Mouse (Mus musculus) midbrain, embryonic 16.5 days (tissue): ENCODE results near the gene Krt33a. TPM values are rescaled to one million over a fixed set of nuclear protein-coding genes. Genes with fewer than 3 reads are reported as not detected.

ENCODE experiments used
- ATAC-seq: fragments of 200-750 bp; cut with Nextera tagmentation; 2 replicates; pipeline ENCODE4 v1.8.0; 2017; ENCODE audit warnings: moderate TSS enrichment
- H3K27ac ChIP-seq: fragments of 300-500 bp; sonication (generic); 2 replicates; pipeline ENCODE4 v1.5.1; 2014; ENCODE audit warnings: mild to moderate bottlenecking, low read length, mixed read lengths
- H3K27me3 ChIP-seq: fragments of 300-500 bp; sonication (generic); 2 replicates; pipeline ENCODE4 v1.6.1; 2014; ENCODE audit warnings: low read depth, low read length, mixed read lengths; ENCODE audit not compliant: control insufficient read depth, insufficient read depth
- H3K36me3 ChIP-seq: fragments of 300-500 bp; sonication (generic); 2 replicates; pipeline ENCODE4 v1.6.1; 2014; ENCODE audit warnings: mild to moderate bottlenecking, low read length, moderate library complexity, mixed read lengths; ENCODE audit not compliant: control insufficient read depth, insufficient read depth
- H3K4me1 ChIP-seq: fragments of 300-500 bp; sonication (generic); 2 replicates; pipeline ENCODE4 v1.6.1; 2014; ENCODE audit warnings: mild to moderate bottlenecking, low read length, mixed read lengths; ENCODE audit not compliant: control insufficient read depth, insufficient read depth
- H3K4me2 ChIP-seq: fragments of 300-500 bp; sonication (generic); 2 replicates; pipeline ENCODE4 v1.6.1; 2014; ENCODE audit warnings: mild to moderate bottlenecking, low read length, mixed read lengths
- H3K4me3 ChIP-seq: fragments of 300-500 bp; sonication (generic); 2 replicates; pipeline ENCODE4 v1.5.1; 2014; ENCODE audit warnings: low read depth, mild to moderate bottlenecking, low read length, moderate library complexity, mixed read lengths
- H3K9ac ChIP-seq: fragments of 300-500 bp; sonication (generic); 2 replicates; pipeline ENCODE4 v1.6.1; 2014; ENCODE audit warnings: low read depth, low read length, mixed read lengths
- H3K9me3 ChIP-seq: fragments of 300-500 bp; sonication (generic); replicated peaks from 2 replicates; pipeline ENCODE4 v1.6.1; 2014; ENCODE audit warnings: mild to moderate bottlenecking, low read length, mixed read lengths; ENCODE audit not compliant: control insufficient read depth, poor library complexity, severe bottlenecking
- WGBS: fragments of 180-500 bp; shearing (Covaris S2); extraction: QIAGEN DNeasy Blood & Tissue Kit; methylation state at CpG from one replicate; pipeline ENCODE4 v1.1.7; 2014; 5-methylcytosine and 5-hydroxymethylcytosine counted together
- polyA plus RNA-seq: library from polyadenylated mRNA; unstranded; fragments of >200 nt; fragmentation: Nextera tagmentation; extraction: Ambion mirVana; gene quantifications from 2 replicates; pipeline ENCODE4 v1.2.1, GENCODE M21; 2015

Krt33a gene
- polyA plus RNA-seq, 1 experiment from 2014 or later, result not detected

GRCm38 (mm10) chr11:100019466-100019865 is 3.5 kb upstream of the Krt33a start:
- WGBS, result 100% methylated on average over 1 of the region's 1 CpGs
- Histone ChIP-seq H3K36me3 (no peaks in the 10 kb centered on the region), H3K4me2 (no peak overlapping the region), H3K9me3 (no peaks in the 10 kb centered on the region), H3K27me3 (no peaks in the 10 kb centered on the region), H3K4me1 (no peaks in the 10 kb centered on the region), H3K9ac (no peak overlapping the region), H3K4me3 (no peak overlapping the region), H3K27ac (no peak overlapping the region)
- no peak for ATAC-seq

GRCm38 (mm10) chr11:100013691-100014171 is 2.3 kb downstream of the Krt33a start:
- 84% methylated on average over 4 of the region's 4 CpGs for WGBS
- no peaks in the 10 kb centered on the region for H3K9me3 ChIP-seq
- no peaks in the 10 kb centered on the region for H3K27me3 ChIP-seq
- H3K9ac ChIP-seq, result no peak overlapping the region
- H3K4me3 ChIP-seq, result no peak overlapping the region
- ATAC-seq, result no peak
- no peak overlapping the region for H3K4me2 ChIP-seq
- no peak overlapping the region for H3K27ac ChIP-seq
- H3K36me3 ChIP-seq, result no peaks in the 10 kb centered on the region
- no peaks in the 10 kb centered on the region for H3K4me1 ChIP-seq

- H3K27me3 ChIP-seq, result no peaks in the 10 kb centered on the region
- 83% methylated on average over 5 of the region's 5 CpGs for WGBS
Observed at GRCm38 (mm10) chr11:100010682-100011081, 5.3 kb downstream of the Krt33a start.

GRCm38 (mm10) chr11:100008336-100008735 is 7.7 kb downstream of the Krt33a start:
- H3K27ac ChIP-seq, result no peak overlapping the region
- H3K27me3 ChIP-seq, result no peaks in the 10 kb centered on the region
- H3K36me3 ChIP-seq, result no peaks in the 10 kb centered on the region
- no peak overlapping the region for H3K9ac ChIP-seq
- no peaks in the 10 kb centered on the region for H3K9me3 ChIP-seq
- no peak for ATAC-seq
- 84% methylated on average over 5 of the region's 5 CpGs for whole genome bisulfite sequencing
- no peak overlapping the region for H3K4me2 ChIP-seq
- no peaks in the 10 kb centered on the region for H3K4me1 ChIP-seq
- no peak overlapping the region for H3K4me3 ChIP-seq

More at GRCm38 (mm10) chr11:100010682-100011081, 5.3 kb downstream of the Krt33a start:
- no peak for ATAC-seq
- Histone ChIP-seq H3K4me1 (no peaks in the 10 kb centered on the region), H3K36me3 (no peaks in the 10 kb centered on the region), H3K4me3 (no peak overlapping the region), H3K4me2 (no peak overlapping the region), H3K27ac (no peak overlapping the region), H3K9me3 (no peaks in the 10 kb centered on the region), H3K9ac (no peak overlapping the region)

- no peak overlapping the region for H3K4me3 ChIP-seq
- no peak for ATAC-seq
- 59% methylated on average over 3 of the region's 3 CpGs for WGBS
Observed at GRCm38 (mm10) chr11:100006624-100007023, 9.4 kb downstream of the Krt33a start.

GRCm38 (mm10) chr11:100005905-100006304 is 10.1 kb downstream of the Krt33a start:
- Histone ChIP-seq H3K9me3 (no peaks in the 10 kb centered on the region), H3K27me3 (no peaks in the 10 kb centered on the region), H3K9ac (no peak overlapping the region), H3K4me3 (no peak overlapping the region), H3K4me2 (no peak overlapping the region), H3K27ac (no peak overlapping the region), H3K4me1 (no peaks in the 10 kb centered on the region), H3K36me3 (no peaks in the 10 kb centered on the region)
- ATAC-seq, result no peak
- 92% methylated on average over 8 of the region's 8 CpGs for WGBS

More at GRCm38 (mm10) chr11:100006624-100007023, 9.4 kb downstream of the Krt33a start:
- H3K9ac ChIP-seq, result no peak overlapping the region
- H3K27me3 ChIP-seq, result no peaks in the 10 kb centered on the region
- H3K27ac ChIP-seq, result no peak overlapping the region
- H3K9me3 ChIP-seq, result no peaks in the 10 kb centered on the region
- no peaks in the 10 kb centered on the region for H3K4me1 ChIP-seq
- H3K4me2 ChIP-seq, result no peak overlapping the region
- no peaks in the 10 kb centered on the region for H3K36me3 ChIP-seq

GRCm38 (mm10) chr11:100004846-100005245 is 11.2 kb downstream of the Krt33a start:
- no peak overlapping the region for H3K4me2 ChIP-seq
- ATAC-seq, result no peak
- 24% methylated on average over 6 of the region's 6 CpGs for WGBS
- no peaks in the 10 kb centered on the region for H3K9me3 ChIP-seq
- no peaks in the 10 kb centered on the region for H3K36me3 ChIP-seq
- no peak overlapping the region for H3K4me3 ChIP-seq
- no peak overlapping the region for H3K9ac ChIP-seq
- H3K27me3 ChIP-seq, result no peaks in the 10 kb centered on the region
- H3K27ac ChIP-seq, result no peak overlapping the region
- H3K4me1 ChIP-seq, result no peaks in the 10 kb centered on the region

GRCm38 (mm10) chr11:99999091-99999490 is 16.9 kb downstream of the Krt33a start:
- no peak for ATAC-seq

GRCm38 (mm10) chr11:99994384-99994661 is 21.7 kb downstream of the Krt33a start:
- Histone ChIP-seq H3K27ac (no peak overlapping the region), H3K36me3 (no peaks in the 10 kb centered on the region), H3K4me1 (0 out of 2 replicates have a peak, but pooled peaks cover 4% of the 10 kb centered on the region), H3K4me3 (no peak overlapping the region), H3K4me2 (no peak overlapping the region), H3K9me3 (no peaks in the 10 kb centered on the region), H3K9ac (no peak overlapping the region), H3K27me3 (no peaks in the 10 kb centered on the region)
- ATAC-seq, result no peak
- WGBS, result 73% methylated on average over 4 of the region's 4 CpGs

More at GRCm38 (mm10) chr11:99999091-99999490, 16.9 kb downstream of the Krt33a start:
- no peak overlapping the region for H3K4me2 ChIP-seq
- no peaks in the 10 kb centered on the region for H3K36me3 ChIP-seq
- no peaks in the 10 kb centered on the region for H3K9me3 ChIP-seq
- no peaks in the 10 kb centered on the region for H3K27me3 ChIP-seq
- no peak overlapping the region for H3K27ac ChIP-seq
- no peaks in the 10 kb centered on the region for H3K4me1 ChIP-seq
- no peak overlapping the region for H3K9ac ChIP-seq
- no peak overlapping the region for H3K4me3 ChIP-seq
- 93% methylated on average over 7 of the region's 7 CpGs for WGBS
